In the genomic region with DNA sequence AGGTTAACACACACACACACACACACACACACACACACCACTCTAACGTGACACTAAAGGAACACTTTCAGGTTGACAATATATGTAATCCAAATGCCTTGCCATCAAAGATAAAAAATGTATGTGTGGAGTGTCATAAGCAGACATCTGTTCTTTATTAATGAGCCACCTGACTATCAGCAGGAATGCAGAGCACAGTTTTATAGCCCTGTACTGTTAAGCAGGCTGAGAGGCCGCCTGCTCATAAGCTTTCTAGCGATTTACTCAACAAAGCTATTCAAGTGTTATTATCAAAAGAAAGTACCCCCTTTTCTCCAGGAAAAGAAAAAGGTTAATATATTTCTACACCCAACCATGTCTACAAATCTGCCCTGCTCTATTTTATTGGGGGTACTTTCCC, we compare ENCODE assay signal across 24 mouse cellular contexts. TPM values are rescaled to one million over a fixed set of nuclear protein-coding genes. Genes with fewer than 3 reads are reported as not detected.
DNase-seq lines count a peak whose midpoint lies in the region; ATAC-seq and TF ChIP-seq lines count a peak whose summit lies in the region.
"Had no signal": no experiment of that assay in that cellular context is flagged by ENCODE, and none has a peak within 500 bp of the region (broad histone marks: within the 10 kb centered on the region; RNA-seq: fewer than 3 reads in every experiment).

No protein-coding gene starts in this region.

- TF ChIP-seq EP300 in heart, postnatal 0 days (IDR thresholded peaks at IDR 0.05; ENCODE audit: low read depth), result no peak

- 43% methylated on average over 3 of the region's 3 CpGs for WGBS in heart, postnatal 0 days

- no peak for TF ChIP-seq CTCF in heart, postnatal 0 days (IDR thresholded peaks at IDR 0.05; ENCODE audit: low read depth)
- TF ChIP-seq CTCF in brain, embryonic 14.5 days (IDR thresholded peaks at IDR 0.05; ENCODE audit: borderline replicate concordance, extremely low read depth, insufficient read depth, insufficient read length), result no peak

- DNase-seq in heart, postnatal 0 days (ENCODE audit: low spot score), result no peak
- no peak for DNase-seq in heart, adult 11 months
- peak; percentile 36 for DNase-seq in NIH3T3 (ENCODE audit: low read depth)
- peak; percentile 39 for DNase-seq in brain, embryonic 14.5 days (ENCODE audit: low read depth)
- DNase-seq in mesoderm, embryonic 11.5 days (ENCODE audit: low read depth, low spot score), result peak; percentile 16
- no peak for DNase-seq in embryo, embryonic 10 days (ENCODE audit: low spot score)
- DNase-seq in urinary bladder, postnatal 4 days (ENCODE audit: low spot score in 2 of 2), result no peak
- DNase-seq: adrenal gland, postnatal 14 days; cerebellum, adult 8-10 months; forebrain, postnatal 0 days; heart, postnatal 4 days; kidney, adult 2 months; kidney, postnatal 14 days; layer of hippocampus, postnatal 36 days; liver, embryonic 13.5 days; lung, embryonic 14.5 days; lung, postnatal 36 days; right cerebral cortex, postnatal 25 days; thymus, adult 18-20 months had no signal

- 0 out of 2 replicates have a peak overlapping the region, but pooled peaks have one; percentile 25 for H3K27ac ChIP-seq in heart, postnatal 0 days (ENCODE audit: low read depth)
- H3K27ac ChIP-seq: embryonic facial prominence, embryonic 13.5 days; hindbrain, embryonic 15.5 days; layer of hippocampus, adult 2 months; liver, embryonic 13.5 days had no signal

- no peak overlapping the region for H3K4me2 ChIP-seq in heart, postnatal 0 days (ENCODE audit: low read depth, low read length)
- H3K4me2 ChIP-seq: embryonic facial prominence, embryonic 13.5 days; hindbrain, embryonic 15.5 days; liver, embryonic 13.5 days; lung, embryonic 14.5 days had no signal

- no peaks in the 10 kb centered on the region for H3K36me3 ChIP-seq in heart, postnatal 0 days (replicated peaks; ENCODE audit: control insufficient read depth, insufficient read depth, low read length)
- H3K36me3 ChIP-seq: embryonic facial prominence, embryonic 13.5 days; hindbrain, embryonic 15.5 days; liver, embryonic 13.5 days had no signal

- H3K4me3 ChIP-seq in heart, postnatal 0 days (ENCODE audit: low read depth, low read length), result no peak overlapping the region
- H3K4me3 ChIP-seq: embryonic facial prominence, embryonic 13.5 days; hindbrain, embryonic 15.5 days; layer of hippocampus, adult 2 months; liver, embryonic 13.5 days had no signal

- peak; percentile 43; the same call in 1 of the 2 replicates for ATAC-seq in heart, postnatal 0 days (ENCODE audit: insufficient read depth, low read depth)
- ATAC-seq: activated CD4-positive, CD25-positive, alpha-beta regulatory T cell, adult 4 months; CD4-positive, CD25-positive, alpha-beta regulatory T cell, adult 4 months; forebrain, postnatal 0 days had no signal

- peaks cover 22% of the 10 kb centered on the region for H3K4me1 ChIP-seq in heart, postnatal 0 days (ENCODE audit: control insufficient read depth, insufficient read depth)
- H3K4me1 ChIP-seq: embryonic facial prominence, embryonic 13.5 days; hindbrain, embryonic 15.5 days had no signal

- H3K27me3 ChIP-seq in heart, postnatal 0 days (ENCODE audit: control insufficient read depth, insufficient read depth, low read length), result no peaks in the 10 kb centered on the region
- H3K27me3 ChIP-seq: embryonic facial prominence, embryonic 13.5 days; hindbrain, embryonic 15.5 days; liver, embryonic 13.5 days had no signal

- no peaks in the 10 kb centered on the region for H3K9me3 ChIP-seq in heart, postnatal 0 days (replicated peaks; ENCODE audit: control insufficient read depth, low read length)
- H3K9me3 ChIP-seq: embryonic facial prominence, embryonic 13.5 days; hindbrain, embryonic 15.5 days; liver, embryonic 13.5 days had no signal

- H3K9ac ChIP-seq in heart, postnatal 0 days (replicated peaks; ENCODE audit: low read depth, low read length), result no peak overlapping the region
- H3K9ac ChIP-seq: embryonic facial prominence, embryonic 13.5 days; forebrain, postnatal 0 days; hindbrain, embryonic 15.5 days; liver, embryonic 13.5 days; lung, embryonic 14.5 days had no signal

- TF ChIP-seq POLR2A in brain, embryonic 14.5 days (IDR thresholded peaks at IDR 0.05; ENCODE audit: borderline replicate concordance, extremely low read depth, insufficient read depth, insufficient read length, poor library complexity, severe bottlenecking), result no peak

RNA-seq across cellular contexts. Expression of gene Stat1, which starts 56.7 kb away (rescaled TPM):
- total RNA-seq in heart, postnatal 0 days (2014; rRNA removed; ENCODE audit: low replicate concordance), result 55.1 and 70.0 TPM in 2 replicates
- polyA plus RNA-seq in heart, postnatal 0 days (2015; fragmentation: Nextera tagmentation; extraction: Ambion mirVana), result 22.3 and 23.0 TPM in 2 replicates
- 7.8 and 9.0 TPM in 2 replicates for polyA plus RNA-seq in brain, embryonic 14.5 days (2012; rRNA removed)

RNA-seq across cellular contexts. Expression of gene Gls, which starts 57.0 kb away (rescaled TPM):
- total RNA-seq in heart, postnatal 0 days (2014; rRNA removed; ENCODE audit: low replicate concordance), result 73.6 and 83.4 TPM in 2 replicates
- 12.1 and 13.7 TPM in 2 replicates for polyA plus RNA-seq in heart, postnatal 0 days (2015; fragmentation: Nextera tagmentation; extraction: Ambion mirVana)
- polyA plus RNA-seq in brain, embryonic 14.5 days (2012; rRNA removed), result 158 and 163 TPM in 2 replicates

Comparison
In these comparisons a context has a peak if more than half of its experiments do, and no peak if none do; other contexts are left out.
1. DNase-seq: peak in NIH3T3 (single experiment), brain, embryonic 14.5 days (single experiment) and mesoderm, embryonic 11.5 days (single experiment); none in heart, postnatal 0 days (single experiment), heart, adult 11 months (single experiment), embryo, embryonic 10 days (single experiment) and urinary bladder, postnatal 4 days (0 of 2).
2. RNA of gene Gls, which starts 57.0 kb away (polyA plus RNA-seq): 158 to 163 TPM in brain, embryonic 14.5 days; 12.1 to 13.7 TPM in heart, postnatal 0 days; every median in the first group is over 10 times any median in the second.